Mouse (Mus musculus): ENCODE results near the gene Synpr. TPM values are rescaled to one million over a fixed set of nuclear protein-coding genes. Genes with fewer than 3 reads are reported as not detected.
A peak's percentile ranks its signal among the peaks of the same experiment; 100 is the strongest.

The Synpr gene
- polyA plus RNA-seq, 1 experiment from 2014 or later: 6.9 TPM

DNA sequence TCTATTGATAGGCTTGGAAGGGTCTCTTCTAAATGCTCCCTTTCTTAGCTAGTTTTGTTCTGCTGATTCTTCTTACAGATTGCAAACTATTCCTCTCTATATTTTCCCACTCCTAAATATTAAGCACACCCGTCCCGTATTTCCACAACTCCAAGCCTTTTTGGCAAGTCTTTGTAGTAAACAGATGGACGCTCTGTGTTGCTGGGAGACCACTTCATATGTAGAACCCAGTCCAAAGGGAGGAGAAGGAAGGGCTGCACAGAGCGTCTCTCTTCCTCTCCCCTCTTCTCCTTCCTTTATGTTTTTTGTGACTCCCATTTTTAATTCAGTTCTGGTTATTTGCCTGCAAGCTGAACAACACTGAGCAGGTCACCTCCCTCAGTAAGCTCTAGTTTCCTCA lies 1.4 kb upstream of the Synpr start:
- H3K27ac ChIP-seq (ENCODE audit: low read length): no peak overlapping the region
- no peaks in the 10 kb centered on the region for H3K9me3 ChIP-seq (ENCODE audit: control insufficient read depth, low read depth, low read length)
- no peaks in the 10 kb centered on the region for H3K4me1 ChIP-seq (ENCODE audit: control insufficient read depth, insufficient read depth, low read length)
- no peak overlapping the region for H3K4me2 ChIP-seq (replicated peaks; ENCODE audit: low read depth, low read length)
- no peaks in the 10 kb centered on the region for H3K36me3 ChIP-seq (ENCODE audit: control insufficient read depth, insufficient read depth, low read length)
- no peak for ATAC-seq (ENCODE audit: insufficient number of reproducible peaks, insufficient read depth, low FRiP score, low read depth)
- no peaks in the 10 kb centered on the region for H3K27me3 ChIP-seq (ENCODE audit: control insufficient read depth, insufficient read depth, low read length)
- no peak overlapping the region for H3K4me3 ChIP-seq (ENCODE audit: low read depth, low read length)
- WGBS: 63% methylated on average over 4 of the region's 4 CpGs
- H3K9ac ChIP-seq (replicated peaks; ENCODE audit: low read depth, low read length): no peak overlapping the region

DNA sequence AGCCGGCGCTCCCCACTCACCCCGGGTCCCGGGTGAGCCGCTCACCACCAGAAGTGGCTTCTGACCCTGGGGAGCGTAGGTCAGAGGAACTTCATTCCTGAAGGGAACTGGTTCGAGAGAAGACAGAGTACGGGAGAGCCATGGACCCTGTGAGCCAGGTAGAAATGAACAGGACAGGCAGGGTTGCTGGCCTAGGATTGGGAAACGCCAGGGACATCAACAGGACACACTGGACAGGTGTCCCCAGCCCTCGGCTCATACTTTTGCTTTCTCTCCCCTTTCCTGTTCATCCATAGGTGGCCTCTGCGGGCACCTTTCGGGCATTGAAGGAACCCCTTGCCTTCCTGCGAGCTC lies 242 bp downstream of the Synpr start:
- 14% methylated on average over 13 of the region's 13 CpGs for WGBS
- Histone ChIP-seq H3K36me3 (ENCODE audit: control insufficient read depth, insufficient read depth, low read length) (no peaks in the 10 kb centered on the region), H3K27me3 (ENCODE audit: control insufficient read depth, insufficient read depth, low read length) (no peaks in the 10 kb centered on the region), H3K9ac (replicated peaks; ENCODE audit: low read depth, low read length) (no peak overlapping the region), H3K4me3 (ENCODE audit: low read depth, low read length) (peak overlapping the region; percentile 31), H3K27ac (ENCODE audit: low read length) (no peak overlapping the region), H3K4me1 (ENCODE audit: control insufficient read depth, insufficient read depth, low read length) (no peaks in the 10 kb centered on the region), H3K9me3 (ENCODE audit: control insufficient read depth, low read depth, low read length) (no peaks in the 10 kb centered on the region), H3K4me2 (replicated peaks; ENCODE audit: low read depth, low read length) (peak overlapping the region; percentile 79)
- ATAC-seq (ENCODE audit: insufficient number of reproducible peaks, insufficient read depth, low FRiP score, low read depth): peak; percentile 66

DNA sequence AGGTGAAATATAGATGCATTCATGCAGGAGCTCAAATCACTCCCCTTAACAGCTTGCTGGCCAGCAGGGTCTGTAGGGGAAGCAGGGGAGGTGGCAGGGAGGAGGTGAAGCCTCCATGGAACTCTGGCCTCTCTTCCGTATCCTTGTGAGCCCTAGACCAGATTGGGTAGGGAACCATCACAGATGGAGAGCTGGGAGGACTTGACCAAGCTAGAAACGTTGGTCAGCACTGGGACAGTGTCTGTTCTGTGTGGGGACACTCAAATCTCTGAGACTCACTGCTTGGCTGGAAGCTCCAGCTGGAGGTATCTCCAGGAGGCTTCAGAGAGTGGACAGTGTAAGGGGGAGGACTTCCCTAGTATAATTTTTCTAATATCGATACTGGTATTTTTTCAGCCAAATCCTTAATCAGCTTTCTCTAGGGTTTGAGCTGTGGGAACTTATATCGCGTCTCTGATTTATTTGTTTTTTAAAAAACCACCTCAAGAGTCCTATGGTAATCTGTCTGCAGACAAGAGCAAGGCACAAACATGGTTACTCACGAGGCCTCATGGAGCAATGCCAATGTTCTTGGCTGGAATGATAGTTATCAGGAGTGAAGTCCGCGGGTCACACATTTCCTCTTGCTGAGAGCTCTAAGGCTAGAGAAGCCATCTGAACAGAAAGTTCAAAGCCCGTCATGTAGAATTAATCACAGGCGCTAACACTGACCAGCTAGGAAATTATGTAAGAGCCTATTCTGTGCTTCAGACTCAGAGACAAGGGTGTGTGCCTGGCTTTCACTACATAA lies 956 bp downstream of the Synpr start:
- Histone ChIP-seq H3K4me1 (ENCODE audit: control insufficient read depth, insufficient read depth, low read length) (no peaks in the 10 kb centered on the region), H3K9ac (replicated peaks; ENCODE audit: low read depth, low read length) (no peak overlapping the region), H3K36me3 (ENCODE audit: control insufficient read depth, insufficient read depth, low read length) (no peaks in the 10 kb centered on the region), H3K9me3 (ENCODE audit: control insufficient read depth, low read depth, low read length) (no peaks in the 10 kb centered on the region), H3K4me2 (replicated peaks; ENCODE audit: low read depth, low read length) (peak overlapping the region; percentile 79; the same call in 1 of the 2 replicates), H3K27ac (ENCODE audit: low read length) (no peak overlapping the region), H3K4me3 (ENCODE audit: low read depth, low read length) (no peak overlapping the region), H3K27me3 (ENCODE audit: control insufficient read depth, insufficient read depth, low read length) (no peaks in the 10 kb centered on the region)
- 66% methylated on average over 10 of the region's 10 CpGs for WGBS
- ATAC-seq (ENCODE audit: insufficient number of reproducible peaks, insufficient read depth, low FRiP score, low read depth): no peak

DNA sequence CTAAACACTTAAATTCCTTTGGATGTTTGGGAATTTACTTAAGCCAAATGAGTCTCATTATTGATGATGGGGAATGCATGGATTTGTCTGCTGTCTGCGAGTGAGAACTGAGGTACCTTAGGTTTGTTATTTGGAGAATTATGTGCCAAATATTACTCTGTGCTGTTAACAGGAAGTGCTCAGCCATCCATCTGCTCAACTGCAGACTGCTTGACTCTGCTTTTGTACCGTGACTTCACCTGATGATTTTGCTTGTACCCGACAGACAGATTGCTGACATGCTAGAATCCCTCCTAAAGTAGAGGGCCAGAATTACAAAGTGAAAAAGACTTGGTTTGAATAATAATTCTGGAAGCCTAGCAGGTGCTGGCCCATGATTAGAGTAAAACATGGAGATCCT lies 9.6 kb downstream of the Synpr start:
- 59% methylated on average over 3 of the region's 3 CpGs for WGBS
- Histone ChIP-seq H3K27ac (ENCODE audit: low read length) (no peak overlapping the region), H3K4me2 (replicated peaks; ENCODE audit: low read depth, low read length) (no peak overlapping the region), H3K27me3 (ENCODE audit: control insufficient read depth, insufficient read depth, low read length) (no peaks in the 10 kb centered on the region), H3K9ac (replicated peaks; ENCODE audit: low read depth, low read length) (no peak overlapping the region), H3K36me3 (ENCODE audit: control insufficient read depth, insufficient read depth, low read length) (no peaks in the 10 kb centered on the region), H3K4me1 (ENCODE audit: control insufficient read depth, insufficient read depth, low read length) (no peaks in the 10 kb centered on the region), H3K4me3 (ENCODE audit: low read depth, low read length) (no peak overlapping the region), H3K9me3 (ENCODE audit: control insufficient read depth, low read depth, low read length) (no peaks in the 10 kb centered on the region)
- no peak for ATAC-seq (ENCODE audit: insufficient number of reproducible peaks, insufficient read depth, low FRiP score, low read depth)

DNA sequence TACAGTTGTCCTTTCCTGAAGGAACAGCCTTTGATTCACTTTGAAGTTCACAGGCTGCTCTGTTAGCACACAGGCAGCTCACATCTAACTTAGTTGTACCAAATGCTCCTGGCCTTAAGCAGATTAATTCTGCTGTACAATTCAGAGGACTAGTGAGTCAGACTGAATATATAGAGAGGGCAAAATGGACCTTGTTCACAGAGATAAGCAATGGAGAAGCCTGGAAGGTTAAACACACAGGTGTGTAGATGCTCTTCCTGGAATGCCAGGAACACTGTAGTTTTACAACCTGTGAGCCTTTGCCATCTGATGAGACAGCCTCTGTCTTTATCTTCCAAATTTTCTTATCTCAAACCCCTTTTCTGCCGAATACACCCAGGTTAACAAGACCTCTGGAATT lies 29.7 kb downstream of the Synpr start:
- H3K4me3 ChIP-seq (ENCODE audit: low read depth, low read length): no peak overlapping the region
- WGBS: 48% methylated on average over 1 of the region's 1 CpGs
- no peak overlapping the region for H3K27ac ChIP-seq (ENCODE audit: low read length)
- no peak overlapping the region for H3K4me2 ChIP-seq (replicated peaks; ENCODE audit: low read depth, low read length)
- no peak for ATAC-seq (ENCODE audit: insufficient number of reproducible peaks, insufficient read depth, low FRiP score, low read depth)
- no peaks in the 10 kb centered on the region for H3K36me3 ChIP-seq (ENCODE audit: control insufficient read depth, insufficient read depth, low read length)
- H3K27me3 ChIP-seq (ENCODE audit: control insufficient read depth, insufficient read depth, low read length): no peaks in the 10 kb centered on the region
- no peaks in the 10 kb centered on the region for H3K9me3 ChIP-seq (ENCODE audit: control insufficient read depth, low read depth, low read length)
- no peak overlapping the region for H3K9ac ChIP-seq (replicated peaks; ENCODE audit: low read depth, low read length)
- H3K4me1 ChIP-seq (ENCODE audit: control insufficient read depth, insufficient read depth, low read length): no peaks in the 10 kb centered on the region

DNA sequence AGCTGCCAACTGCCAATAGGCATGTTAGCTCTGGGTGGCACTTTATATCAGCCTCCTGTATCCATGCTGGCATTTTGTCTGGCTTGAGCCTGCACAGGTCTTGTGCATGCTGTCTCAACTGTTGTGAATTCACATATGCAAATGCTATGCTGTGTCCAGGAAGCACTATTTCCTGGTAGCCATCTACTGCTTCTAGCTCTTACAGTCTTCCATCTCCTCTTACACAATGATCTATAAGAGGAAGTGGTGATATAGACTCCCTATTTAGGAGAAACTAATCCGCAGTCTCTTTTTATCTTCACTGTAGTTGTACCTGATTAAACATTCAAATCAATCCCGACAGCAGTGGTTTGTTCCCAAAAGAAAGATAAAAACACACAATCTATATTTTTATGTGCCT lies 43.9 kb downstream of the Synpr start:
- Histone ChIP-seq H3K9ac (replicated peaks; ENCODE audit: low read depth, low read length) (no peak overlapping the region), H3K4me1 (ENCODE audit: control insufficient read depth, insufficient read depth, low read length) (no peaks in the 10 kb centered on the region), H3K27me3 (ENCODE audit: control insufficient read depth, insufficient read depth, low read length) (no peaks in the 10 kb centered on the region), H3K36me3 (ENCODE audit: control insufficient read depth, insufficient read depth, low read length) (no peaks in the 10 kb centered on the region), H3K27ac (ENCODE audit: low read length) (no peak overlapping the region), H3K4me3 (ENCODE audit: low read depth, low read length) (no peak overlapping the region), H3K9me3 (ENCODE audit: control insufficient read depth, low read depth, low read length) (no peaks in the 10 kb centered on the region), H3K4me2 (replicated peaks; ENCODE audit: low read depth, low read length) (no peak overlapping the region)
- no peak for ATAC-seq (ENCODE audit: insufficient number of reproducible peaks, insufficient read depth, low FRiP score, low read depth)
- WGBS: 85% methylated on average over 2 of the region's 2 CpGs

DNA sequence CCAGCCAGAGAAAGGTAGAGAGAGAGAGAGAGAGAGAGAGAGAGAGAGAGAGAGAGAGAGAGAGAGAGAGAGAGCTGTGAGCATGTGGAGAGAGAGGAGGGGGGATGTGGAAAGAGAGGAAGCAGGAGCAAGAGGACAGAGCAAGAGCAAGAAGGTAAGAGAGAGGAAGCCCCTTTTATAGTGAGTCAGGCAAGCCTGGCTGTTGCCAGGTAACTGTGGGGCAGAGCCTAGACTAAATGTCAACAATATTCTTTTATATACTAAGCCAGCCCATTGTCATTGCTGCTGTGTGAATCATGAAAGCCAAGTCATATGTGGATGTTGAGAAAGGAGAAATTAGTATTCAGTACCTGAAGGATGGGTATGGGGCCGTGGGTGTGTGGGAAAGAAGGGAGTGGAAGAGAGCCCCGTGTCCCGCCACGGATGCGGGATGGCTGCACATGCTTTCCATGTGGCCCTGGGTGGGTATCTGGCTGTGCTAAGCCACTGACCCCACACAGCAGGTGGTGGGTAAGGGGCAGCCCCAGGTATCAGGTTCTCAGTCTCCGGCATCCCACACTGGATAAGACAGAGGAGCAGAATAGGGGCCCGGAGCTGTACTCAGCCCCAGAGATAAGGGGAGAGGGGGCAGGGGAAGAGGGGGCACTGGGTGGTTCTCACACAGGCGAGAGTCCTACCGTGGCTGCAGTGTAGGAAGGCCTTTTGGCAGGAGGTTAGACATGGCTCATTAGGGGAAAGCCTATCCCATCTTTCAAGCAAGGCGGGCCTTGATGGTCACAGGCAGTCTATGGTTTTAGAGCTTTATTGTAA lies 48.1 kb downstream of the Synpr start:
- H3K9ac ChIP-seq (replicated peaks; ENCODE audit: low read depth, low read length): no peak overlapping the region
- H3K4me3 ChIP-seq (ENCODE audit: low read depth, low read length): no peak overlapping the region
- H3K4me1 ChIP-seq (ENCODE audit: control insufficient read depth, insufficient read depth, low read length): no peaks in the 10 kb centered on the region
- no peak overlapping the region for H3K4me2 ChIP-seq (replicated peaks; ENCODE audit: low read depth, low read length)
- H3K27ac ChIP-seq (ENCODE audit: low read length): no peak overlapping the region
- ATAC-seq (ENCODE audit: insufficient number of reproducible peaks, insufficient read depth, low FRiP score, low read depth): peak; percentile 56; the same call in 1 of the 2 replicates
- no peaks in the 10 kb centered on the region for H3K27me3 ChIP-seq (ENCODE audit: control insufficient read depth, insufficient read depth, low read length)
- H3K9me3 ChIP-seq (ENCODE audit: control insufficient read depth, low read depth, low read length): no peaks in the 10 kb centered on the region
- 60% methylated on average over 10 of the region's 10 CpGs for WGBS
- no peaks in the 10 kb centered on the region for H3K36me3 ChIP-seq (ENCODE audit: control insufficient read depth, insufficient read depth, low read length)

DNA sequence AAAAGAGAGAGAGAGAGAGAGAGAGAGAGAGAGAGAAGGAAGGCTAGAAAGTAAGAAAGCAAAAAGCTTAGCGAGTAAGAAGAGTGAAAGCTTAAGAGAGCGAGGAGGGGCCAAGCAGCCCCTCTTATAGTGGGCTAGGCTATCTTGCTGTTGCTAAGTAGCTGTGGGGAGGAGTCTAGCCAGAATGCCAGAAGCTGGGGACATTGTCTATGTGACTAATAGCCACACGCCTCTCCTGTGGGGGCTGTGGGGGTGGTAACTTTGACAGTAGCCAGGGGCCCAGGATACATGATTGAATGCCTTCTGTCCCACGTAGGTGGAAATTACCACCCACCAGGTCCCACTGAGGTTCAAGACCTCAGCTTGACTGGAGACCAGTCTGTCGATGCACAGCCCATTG lies 48.8 kb downstream of the Synpr start:
- 49% methylated on average over 5 of the region's 5 CpGs for WGBS
- no peak for ATAC-seq (ENCODE audit: insufficient number of reproducible peaks, insufficient read depth, low FRiP score, low read depth)
- no peak overlapping the region for H3K4me2 ChIP-seq (replicated peaks; ENCODE audit: low read depth, low read length)

More for the DNA sequence above, 48.8 kb downstream of the Synpr start:
- Histone ChIP-seq H3K4me1 (ENCODE audit: control insufficient read depth, insufficient read depth, low read length) (no peaks in the 10 kb centered on the region), H3K9ac (replicated peaks; ENCODE audit: low read depth, low read length) (no peak overlapping the region), H3K36me3 (ENCODE audit: control insufficient read depth, insufficient read depth, low read length) (no peaks in the 10 kb centered on the region), H3K27ac (ENCODE audit: low read length) (no peak overlapping the region), H3K4me3 (ENCODE audit: low read depth, low read length) (no peak overlapping the region), H3K27me3 (ENCODE audit: control insufficient read depth, insufficient read depth, low read length) (no peaks in the 10 kb centered on the region), H3K9me3 (ENCODE audit: control insufficient read depth, low read depth, low read length) (no peaks in the 10 kb centered on the region)
